Mouse (Mus musculus): ENCODE measurements around the gene Iqcd. TPM values are rescaled to one million over a fixed set of nuclear protein-coding genes. Genes with fewer than 3 reads are reported as not detected.

The Iqcd gene
- 0.36 and 0.73 TPM in 2 replicates for polyA plus RNA-seq (2012; rRNA removed; ENCODE audit: low replicate concordance)

DNA sequence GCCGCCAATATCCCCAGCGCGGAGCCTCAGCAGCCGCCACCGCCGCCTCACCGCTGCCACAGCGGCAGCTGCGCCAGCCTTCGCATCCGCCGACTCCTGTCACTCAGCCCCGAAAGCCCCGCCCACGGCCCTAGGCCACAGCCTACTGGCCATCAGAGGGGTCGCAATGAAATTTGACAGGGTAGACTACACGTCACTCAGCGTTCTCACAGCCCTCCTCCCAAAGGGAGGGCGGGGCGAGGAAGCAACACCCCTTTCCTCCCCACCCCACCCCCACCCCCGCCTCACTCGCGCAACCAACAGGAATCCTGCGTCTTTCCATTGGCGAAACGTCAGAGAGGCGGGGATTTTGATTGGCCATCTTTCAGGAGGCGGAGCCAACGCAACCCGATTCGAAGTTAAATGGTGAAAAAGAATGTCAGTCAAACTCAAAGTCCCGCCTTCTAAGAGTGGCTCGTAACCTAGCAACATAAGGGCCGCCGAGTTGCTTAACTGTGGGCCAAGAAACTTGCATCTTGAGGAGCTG is at the start of gene Iqcd, which contains the start of gene Tpcn1:
Iqcd (plus strand) TSS at position 448 of the 526 bp plus-strand sequence.
Tpcn1 (minus strand) TSS at position 105 of the 526 bp plus-strand sequence.

DNA sequence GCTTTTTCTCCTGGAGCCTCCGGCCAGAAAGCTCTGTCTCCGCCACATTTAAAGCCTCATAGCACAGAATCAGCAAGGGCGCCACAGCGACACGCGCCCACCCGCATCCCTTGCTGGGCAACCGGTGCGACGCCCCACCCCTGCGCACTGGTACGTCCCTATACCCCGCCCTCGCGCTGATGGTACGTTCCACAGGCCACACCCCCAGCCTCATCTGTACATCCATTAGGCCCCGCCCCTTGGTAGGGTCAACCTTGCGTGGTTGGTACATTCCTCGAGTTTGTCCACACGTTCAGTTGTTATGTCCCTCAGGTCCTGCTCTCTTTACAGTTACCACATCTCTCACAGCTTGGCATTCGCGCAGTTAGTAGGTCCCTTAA is 23.6 kb downstream of the Iqcd start, which contains the start of the genes Rita1 and Ddx54:
Rita1 (minus strand) TSS at position 148 of the 380 bp plus-strand sequence.
Ddx54 (plus strand) TSS at position 298 of the 380 bp plus-strand sequence.

DNA sequence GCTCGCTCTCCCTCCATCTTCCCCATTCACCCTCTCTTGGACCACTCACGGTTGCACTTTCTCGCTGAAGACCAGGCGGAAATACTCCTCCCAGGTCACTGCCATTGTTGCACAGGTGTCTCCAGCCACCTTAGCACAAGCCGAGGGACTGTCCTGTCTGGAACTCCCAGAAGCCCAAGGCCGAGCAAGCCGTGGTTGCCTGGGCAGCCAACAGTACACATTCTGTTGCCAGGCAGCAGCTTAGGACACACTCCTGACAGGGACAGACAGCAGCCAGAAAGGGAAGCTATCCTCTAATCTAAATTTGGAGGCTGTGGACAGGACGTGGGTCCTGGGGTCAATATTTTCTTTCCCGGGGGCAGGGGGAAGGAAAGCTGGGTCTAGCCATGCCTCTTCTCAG is 45.3 kb downstream of the Iqcd start, which contains the start of gene Cfap73:
Cfap73 (minus strand) TSS at position 105 of the 400 bp plus-strand sequence.

DNA sequence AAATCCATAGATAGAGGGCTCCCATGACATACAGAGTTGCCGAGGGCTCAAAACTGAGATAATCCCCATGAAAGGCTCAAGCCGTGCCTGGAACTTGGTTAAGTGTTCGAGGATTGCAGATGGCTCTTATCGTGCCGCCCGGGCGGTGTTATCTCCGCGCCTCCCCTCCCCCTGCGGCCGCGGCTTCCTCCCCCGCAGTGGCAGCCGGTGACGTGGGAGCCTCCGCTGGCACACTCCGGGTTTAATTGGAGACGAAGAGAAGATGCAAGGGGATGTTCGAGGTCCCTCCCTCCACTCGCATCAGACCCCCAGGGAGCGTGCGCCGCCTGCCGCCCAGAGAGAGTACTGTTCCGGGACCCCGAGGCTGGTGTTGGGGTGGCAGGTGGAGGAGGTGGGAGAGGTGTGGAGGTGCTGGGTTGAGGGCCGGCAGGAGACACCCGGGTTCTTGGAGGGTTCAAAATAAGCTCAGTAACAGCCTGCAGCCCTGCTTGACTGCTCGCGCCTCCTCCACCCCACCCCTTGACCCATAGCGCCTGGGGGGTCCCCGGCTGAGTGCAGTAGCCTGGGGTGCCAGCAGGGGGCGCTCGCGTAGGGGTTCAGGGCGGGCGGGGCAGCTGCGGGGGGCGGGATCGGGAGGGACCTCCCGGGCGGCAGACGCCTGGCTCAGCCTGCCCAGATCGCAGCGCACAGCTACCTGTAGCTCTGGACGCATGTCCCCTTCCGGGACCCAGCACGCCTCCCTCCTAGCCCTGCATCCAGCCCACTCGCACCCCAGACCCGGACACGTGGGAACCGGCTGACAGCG is 60.0 kb downstream of the Iqcd start, which contains the start of gene Rasal1:
Rasal1 (plus strand) TSS at position 244 of the 805 bp plus-strand sequence.

Other genes with a start within 250 kb of the Iqcd start
- gene Lhx5, start 157.3 kb upstream of the Iqcd start, polyA plus RNA-seq (2012; rRNA removed; ENCODE audit: low replicate concordance), result not detected in 2 replicates
- 12.0 and 23.3 TPM in 2 replicates for gene Sdsl, start 116.2 kb upstream of the Iqcd start, polyA plus RNA-seq (2012; rRNA removed; ENCODE audit: low replicate concordance)
- gene Sds, start 112.5 kb upstream of the Iqcd start, polyA plus RNA-seq (2012; rRNA removed; ENCODE audit: low replicate concordance), result 0.10 TPM in 1 of 2 replicates, not detected in the other
- gene Plbd2, start 85.4 kb upstream of the Iqcd start, polyA plus RNA-seq (2012; rRNA removed; ENCODE audit: low replicate concordance), result 60.6 and 76.9 TPM in 2 replicates
- gene Slc8b1, start 77.8 kb upstream of the Iqcd start, polyA plus RNA-seq (2012; rRNA removed; ENCODE audit: low replicate concordance), result 37.8 and 62.3 TPM in 2 replicates
- 64.4 and 96.3 TPM in 2 replicates for gene Tpcn1, start 343 bp upstream of the Iqcd start, polyA plus RNA-seq (2012; rRNA removed; ENCODE audit: low replicate concordance)
- gene Rita1, start 23.6 kb downstream of the Iqcd start, polyA plus RNA-seq (2012; rRNA removed; ENCODE audit: low replicate concordance), result 15.9 and 20.1 TPM in 2 replicates
- 31.6 and 48.5 TPM in 2 replicates for gene Ddx54, start 23.7 kb downstream of the Iqcd start, polyA plus RNA-seq (2012; rRNA removed; ENCODE audit: low replicate concordance)
- gene Cfap73, start 45.2 kb downstream of the Iqcd start, polyA plus RNA-seq (2012; rRNA removed; ENCODE audit: low replicate concordance), result not detected in 2 replicates
- gene Rasal1, start 59.8 kb downstream of the Iqcd start, polyA plus RNA-seq (2012; rRNA removed; ENCODE audit: low replicate concordance), result 0.24 and 1.5 TPM in 2 replicates
- 1.6 and 29.4 TPM in 2 replicates for gene Dtx1, start 122.9 kb downstream of the Iqcd start, polyA plus RNA-seq (2012; rRNA removed; ENCODE audit: low replicate concordance)
- gene Oas2, start 160.8 kb downstream of the Iqcd start, polyA plus RNA-seq (2012; rRNA removed; ENCODE audit: low replicate concordance), result 22.9 and 34.5 TPM in 2 replicates
- 1.0 and 7.0 TPM in 2 replicates for gene Oas3, start 188.6 kb downstream of the Iqcd start, polyA plus RNA-seq (2012; rRNA removed; ENCODE audit: low replicate concordance)
- 0.06 TPM in 1 of 2 replicates, not detected in the other for gene Oas1e, start 206.5 kb downstream of the Iqcd start, polyA plus RNA-seq (2012; rRNA removed; ENCODE audit: low replicate concordance)
- 2.9 and 3.2 TPM in 2 replicates for gene Oas1c, start 223.5 kb downstream of the Iqcd start, polyA plus RNA-seq (2012; rRNA removed; ENCODE audit: low replicate concordance)

Measured in subcutaneous adipose tissue, adult 2 months (tissue).